Mouse (Mus musculus) stomach, postnatal 0 days (tissue): Measurements from ENCODE around the gene Fam198a.

Experiments
- CTCF ChIP-seq: IDR thresholded peaks from 2 replicates; pipeline ENCODE4 v1.5.1; 2016; ENCODE audit warnings: antibody characterized with exemption, low read depth, mild to moderate bottlenecking, moderate library complexity
- EP300 ChIP-seq: optimal IDR thresholded peaks from 2 replicates; pipeline ENCODE3; 2016; ENCODE audit warnings: antibody characterized with exemption

- no peak for TF ChIP-seq CTCF
- no peak for TF ChIP-seq EP300
These were observed 70.8 kb downstream of the Fam198a start for GRCm38 (mm10) chr9:122021581-122021980.
